Mouse (Mus musculus): ENCODE data around the gene Nosip.

DNA sequence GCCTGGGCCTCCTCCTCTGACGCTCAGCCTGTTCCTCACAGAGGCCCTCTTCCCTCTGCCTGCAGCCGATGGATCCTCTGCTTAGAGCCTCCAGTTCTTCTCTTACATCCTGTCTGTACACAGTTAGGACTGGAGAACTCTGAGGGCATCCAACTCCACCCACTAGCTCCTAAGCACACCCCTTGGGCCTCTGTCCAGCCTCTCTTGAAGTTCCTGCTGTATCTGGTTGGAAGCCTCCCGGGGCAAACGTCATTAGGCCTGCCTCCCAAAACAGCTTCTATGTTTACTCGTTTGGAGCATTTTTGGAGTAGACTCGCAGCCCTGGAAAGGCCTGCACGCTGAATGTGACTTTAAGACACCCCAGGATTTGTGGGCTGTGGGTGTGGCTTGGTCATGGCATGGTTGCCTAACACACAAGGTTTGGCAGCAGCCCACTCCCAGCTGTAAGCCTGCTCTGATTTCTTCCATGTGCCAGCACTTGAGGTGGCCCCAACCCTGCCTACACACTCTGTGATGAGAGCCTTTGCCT lies 41.5 kb downstream of the Nosip start, which contains the start of gene Fcgrt:
- TF ChIP-seq POLR2A (IDR thresholded peaks at IDR 0.05; ENCODE audit: low read depth, low read length) (peak; percentile 60), CTCF (IDR thresholded peaks at IDR 0.05; ENCODE audit: extremely low read depth, insufficient read length, insufficient replicate concordance, low read depth, low read length) (no peak)

Measured in small intestine, adult 2 months (tissue).